Mouse (Mus musculus) erythroblast, embryonic 14.5 days (primary cell): Measurements from ENCODE around the gene Lyl1. TPM values are rescaled to one million over a fixed set of nuclear protein-coding genes. Genes with fewer than 3 reads are reported as not detected.

Source experiments
- H3K27me3 ChIP-seq: 2 replicates; pipeline ENCODE4 v1.6.1; 2012; ENCODE audit warnings: inconsistent platforms; ENCODE audit not compliant: control insufficient read depth
- H3K36me3 ChIP-seq: 2 replicates; pipeline ENCODE4 v1.6.1; 2012; ENCODE audit warnings: mild to moderate bottlenecking, inconsistent platforms; ENCODE audit not compliant: control insufficient read depth
- H3K4me1 ChIP-seq: 2 replicates; pipeline ENCODE4 v1.6.1; 2012; ENCODE audit warnings: inconsistent platforms; ENCODE audit not compliant: control insufficient read depth
- H3K4me3 ChIP-seq: replicated peaks from 2 replicates; pipeline ENCODE3; 2012; ENCODE audit warnings: moderate library complexity, mild to moderate bottlenecking, inconsistent platforms
- H3K9me3 ChIP-seq: 2 replicates; pipeline ENCODE4 v1.6.1; 2012; ENCODE audit warnings: low read length, inconsistent platforms, mixed read lengths; ENCODE audit not compliant: control insufficient read depth
- GATA1 ChIP-seq: IDR thresholded peaks from 2 replicates; pipeline ENCODE4 v1.6.1; 2012; ENCODE audit warnings: low read length, inconsistent platforms, mixed read lengths
- TAL1 ChIP-seq: IDR thresholded peaks from 3 replicates; pipeline ENCODE4 v1.6.1; 2012; ENCODE audit warnings: low read length, inconsistent platforms, mixed read lengths
- polyA plus RNA-seq: library from polyadenylated mRNA; stranded (reverse); fragments of >175 nt; gene quantifications from 2 replicates; pipeline ENCODE4 v1.2.3, GENCODE M21; 2012

Gene Lyl1
- 61.4 and 62.8 TPM in 2 replicates for polyA plus RNA-seq

GRCm38 (mm10) chr8:84700941-84701911, at the start of gene Lyl1:
Lyl1 (plus strand) TSS chr8:84701457.
- H3K36me3 ChIP-seq: peaks cover 74% of the 10 kb centered on the region
- peaks cover 73% of the 10 kb centered on the region for H3K4me1 ChIP-seq
- peak within 1 kb of the TSS; percentile 90 for H3K4me3 ChIP-seq
- TF ChIP-seq GATA1 (peak; percentile 99), TAL1 (peak; percentile 100)
- no peaks in the 10 kb centered on the region for H3K9me3 ChIP-seq
- peaks cover 18% of the 10 kb centered on the region for H3K27me3 ChIP-seq

GRCm38 (mm10) chr8:84653092-84653631, 48.1 kb upstream of the Lyl1 start:
- Histone ChIP-seq H3K9me3 (no peaks in the 10 kb centered on the region), H3K4me3 (no peak overlapping the region), H3K4me1 (peaks cover 38% of the 10 kb centered on the region), H3K27me3 (peaks cover 19% of the 10 kb centered on the region), H3K36me3 (no peaks in the 10 kb centered on the region)
- TF ChIP-seq TAL1 (no peak), GATA1 (no peak)

GRCm38 (mm10) chr8:84654597-84654996, 46.7 kb upstream of the Lyl1 start:
- TF ChIP-seq TAL1 (no peak), GATA1 (no peak)
- Histone ChIP-seq H3K9me3 (no peaks in the 10 kb centered on the region), H3K27me3 (peaks cover 19% of the 10 kb centered on the region), H3K4me3 (no peak overlapping the region), H3K36me3 (no peaks in the 10 kb centered on the region), H3K4me1 (peaks cover 44% of the 10 kb centered on the region)

- Histone ChIP-seq H3K4me3 (peak overlapping the region; percentile 59), H3K36me3 (no peaks in the 10 kb centered on the region), H3K9me3 (no peaks in the 10 kb centered on the region), H3K27me3 (peaks cover 22% of the 10 kb centered on the region), H3K4me1 (peaks cover 49% of the 10 kb centered on the region)
- no peak for TF ChIP-seq GATA1
- TF ChIP-seq TAL1: no peak
These were observed 45.7 kb upstream of the Lyl1 start for GRCm38 (mm10) chr8:84655336-84656190.

GRCm38 (mm10) chr8:84656191-84656525, 45.1 kb upstream of the Lyl1 start:
- Histone ChIP-seq H3K4me3 (peak overlapping the region; percentile 59), H3K4me1 (peaks cover 55% of the 10 kb centered on the region), H3K27me3 (peaks cover 22% of the 10 kb centered on the region), H3K9me3 (no peaks in the 10 kb centered on the region), H3K36me3 (no peaks in the 10 kb centered on the region)
- TF ChIP-seq GATA1: no peak
- TF ChIP-seq TAL1: no peak

- TF ChIP-seq TAL1 (no peak), GATA1 (no peak)
- Histone ChIP-seq H3K4me3 (peak overlapping the region; percentile 59), H3K4me1 (peaks cover 58% of the 10 kb centered on the region)
These were observed 44.6 kb upstream of the Lyl1 start for GRCm38 (mm10) chr8:84656641-84657126.

GRCm38 (mm10) chr8:84657203-84657602, 44.1 kb upstream of the Lyl1 start:
- Histone ChIP-seq H3K4me1 (peaks cover 64% of the 10 kb centered on the region), H3K27me3 (peaks cover 22% of the 10 kb centered on the region), H3K36me3 (no peaks in the 10 kb centered on the region), H3K4me3 (peak overlapping the region; percentile 59), H3K9me3 (no peaks in the 10 kb centered on the region)
- TF ChIP-seq GATA1 (peak; percentile 57), TAL1 (no peak)

More at GRCm38 (mm10) chr8:84656641-84657126, 44.6 kb upstream of the Lyl1 start:
- Histone ChIP-seq H3K36me3 (no peaks in the 10 kb centered on the region), H3K9me3 (no peaks in the 10 kb centered on the region), H3K27me3 (peaks cover 22% of the 10 kb centered on the region)

GRCm38 (mm10) chr8:84657680-84658079, 43.6 kb upstream of the Lyl1 start:
- no peaks in the 10 kb centered on the region for H3K36me3 ChIP-seq
- no peak overlapping the region for H3K4me3 ChIP-seq
- TF ChIP-seq GATA1 (no peak), TAL1 (no peak)
- peaks cover 68% of the 10 kb centered on the region for H3K4me1 ChIP-seq
- peaks cover 22% of the 10 kb centered on the region for H3K27me3 ChIP-seq
- no peaks in the 10 kb centered on the region for H3K9me3 ChIP-seq
